Mouse (Mus musculus): ENCODE measurements around the gene Grik4. TPM values are rescaled to one million over a fixed set of nuclear protein-coding genes. Genes with fewer than 3 reads are reported as not detected.

The Grik4 gene
- total RNA-seq, 2 experiments from 2014 or later: 1.2 to 1.5 TPM

DNA sequence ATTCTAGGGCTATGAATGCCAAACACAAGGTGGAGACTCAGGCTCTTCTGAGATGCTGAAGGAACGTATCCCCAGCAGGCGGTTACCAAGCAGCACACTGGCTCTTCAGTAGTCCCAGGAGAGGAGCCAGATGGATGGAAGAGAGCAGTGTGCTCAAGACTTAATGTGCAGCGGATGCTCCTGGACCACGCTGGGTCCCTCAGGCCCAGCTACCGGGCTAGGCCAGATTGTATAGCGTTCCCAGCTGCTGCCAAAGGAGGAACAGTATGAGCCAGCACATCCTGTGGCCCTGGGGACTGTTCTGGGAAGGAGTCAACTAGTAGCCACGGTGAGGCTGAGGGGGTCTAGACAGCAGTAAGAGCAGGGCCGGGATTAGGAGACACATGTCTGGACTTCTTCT, 251.3 kb downstream of the Grik4 start:
- no peak for DNase-seq (ENCODE audit: low spot score in 2 of 2)

DNA sequence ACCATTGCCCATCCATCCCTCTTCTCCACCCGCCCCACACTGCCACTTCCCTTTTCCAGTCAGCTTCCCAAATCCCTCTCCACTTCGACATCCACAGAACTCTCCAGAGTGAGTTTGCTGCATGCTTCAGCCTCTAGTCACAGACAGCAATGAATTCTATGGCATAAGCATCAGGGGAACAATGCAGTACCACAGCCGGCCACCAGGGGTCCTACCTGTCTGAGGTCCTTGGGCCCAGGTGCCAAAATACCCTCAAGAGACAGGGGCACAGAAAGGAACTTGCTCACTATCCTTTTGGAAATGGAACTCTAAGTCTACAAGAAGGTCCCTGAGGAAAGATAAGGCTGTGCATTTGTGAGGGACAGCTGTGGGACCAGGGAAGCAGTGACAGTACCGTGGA, 256.1 kb downstream of the Grik4 start:
- DNase-seq (ENCODE audit: low spot score in 2 of 2): peak; percentile 65 to 73

DNA sequence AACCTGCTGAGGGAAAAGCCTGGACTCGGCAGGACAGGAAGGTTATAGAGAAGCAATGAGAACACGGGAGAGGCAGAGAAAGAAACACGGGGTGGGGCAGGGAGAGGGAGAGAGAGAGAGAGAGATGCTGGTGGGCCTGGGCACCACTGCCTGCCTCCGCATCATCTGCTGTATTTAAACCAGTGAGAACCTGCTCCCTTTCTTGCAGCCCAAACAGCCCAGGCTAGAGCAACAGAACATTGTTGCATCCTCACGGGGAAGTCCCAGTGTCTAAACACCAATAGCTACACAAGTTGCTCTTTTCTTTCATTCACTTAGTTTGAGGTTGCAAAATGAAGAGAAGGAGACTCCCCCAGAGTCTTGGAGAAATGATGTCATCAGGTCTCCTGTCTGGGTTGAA, 258.2 kb downstream of the Grik4 start:
- no peak for DNase-seq (ENCODE audit: low spot score in 2 of 2)

GRCm38 (mm10) chr9:42674017-42674412, 270.3 kb downstream of the Grik4 start:
- no peak for DNase-seq (ENCODE audit: low spot score in 2 of 2)

- no peak for DNase-seq (ENCODE audit: low spot score in 2 of 2)
Measured at GRCm38 (mm10) chr9:42673385-42674016, 270.8 kb downstream of the Grik4 start.

DNA sequence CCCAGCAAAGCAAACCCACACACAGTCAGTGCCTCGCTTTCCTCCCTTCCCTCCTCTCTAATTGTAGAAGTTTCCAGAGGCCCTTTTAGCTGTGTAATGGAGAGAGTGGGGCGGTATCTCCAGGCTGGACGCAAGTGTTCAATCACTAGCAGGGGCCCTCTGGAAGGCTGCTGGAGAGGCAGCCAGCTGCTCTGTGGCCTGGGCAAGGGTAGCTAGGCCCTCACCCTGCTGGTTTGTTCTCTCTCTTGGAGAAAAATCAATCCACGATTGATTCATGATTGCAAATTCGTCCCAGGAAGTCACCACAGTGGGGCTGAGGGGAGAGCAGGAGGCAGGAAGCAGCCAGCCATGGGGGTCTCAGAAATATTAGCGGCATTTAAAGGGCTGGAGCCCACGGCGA, 271.3 kb downstream of the Grik4 start:
- DNase-seq (ENCODE audit: low spot score in 2 of 2): no peak

- no peak for DNase-seq (ENCODE audit: low spot score in 2 of 2)
Measured at GRCm38 (mm10) chr9:42670619-42671018, 273.7 kb downstream of the Grik4 start.

GRCm38 (mm10) chr9:42661481-42661880, 282.8 kb downstream of the Grik4 start:
- DNase-seq (ENCODE audit: low spot score in 2 of 2): no peak

- DNase-seq (ENCODE audit: low spot score in 2 of 2): peak; percentile 23 to 24
Measured at GRCm38 (mm10) chr9:42652756-42653155, 291.5 kb downstream of the Grik4 start.

GRCm38 (mm10) chr9:42652309-42652708, 292.0 kb downstream of the Grik4 start:
- DNase-seq (ENCODE audit: low spot score in 2 of 2): no peak

- no peak for DNase-seq (ENCODE audit: low spot score in 2 of 2)
Measured at GRCm38 (mm10) chr9:42649872-42650271, 294.4 kb downstream of the Grik4 start.

- no peak for DNase-seq (ENCODE audit: low spot score in 2 of 2)
Measured at GRCm38 (mm10) chr9:42648051-42648450, 296.2 kb downstream of the Grik4 start.

- DNase-seq (ENCODE audit: low spot score in 2 of 2): no peak
Measured at GRCm38 (mm10) chr9:42647596-42647995, 296.7 kb downstream of the Grik4 start.

GRCm38 (mm10) chr9:42646821-42647220, 297.5 kb downstream of the Grik4 start:
- no peak for DNase-seq (ENCODE audit: low spot score in 2 of 2)

DNA sequence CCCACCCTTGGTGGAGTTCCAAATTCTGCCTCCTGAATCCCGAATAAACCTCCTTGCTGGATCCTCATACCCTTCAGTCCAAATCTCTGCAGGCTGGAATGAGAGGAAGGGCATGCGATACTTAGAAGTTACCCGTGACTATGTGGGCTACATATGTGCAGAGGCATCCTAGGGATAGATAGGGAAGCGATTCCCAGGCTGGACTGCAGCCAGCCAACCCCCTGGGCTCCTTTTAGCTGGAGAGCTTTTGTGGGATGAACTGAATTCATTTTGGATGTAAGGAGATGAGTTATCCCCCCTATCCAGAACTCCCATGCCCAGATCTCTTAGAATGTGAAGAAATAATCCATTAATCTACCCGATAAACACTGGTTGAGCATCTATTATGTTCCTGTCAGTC, 299.1 kb downstream of the Grik4 start:
- DNase-seq (ENCODE audit: low spot score in 2 of 2): no peak

DNA sequence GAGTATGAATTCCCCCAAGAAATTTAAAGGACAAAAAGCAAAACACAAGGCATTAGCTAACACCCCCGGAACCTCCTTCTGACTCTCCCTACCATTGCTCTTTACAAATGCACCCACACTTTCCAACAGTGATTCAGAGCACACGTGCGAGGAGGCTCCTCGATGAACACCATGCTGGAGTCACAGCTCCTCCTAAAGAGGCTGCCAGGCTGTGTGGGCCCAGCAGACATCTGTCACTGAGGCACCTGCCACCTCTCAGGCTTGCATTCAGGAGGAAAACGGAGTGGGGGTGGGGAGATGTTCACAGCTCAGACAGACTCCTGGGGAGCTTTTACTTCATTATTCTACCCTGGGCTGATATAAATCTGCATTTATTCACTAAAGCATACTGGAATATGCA, 301.5 kb downstream of the Grik4 start:
- DNase-seq (ENCODE audit: low spot score in 2 of 2): no peak

- no peak for DNase-seq (ENCODE audit: low spot score in 2 of 2)
Measured at GRCm38 (mm10) chr9:42641550-42642117, 302.7 kb downstream of the Grik4 start.

GRCm38 (mm10) chr9:42636446-42636845, 307.8 kb downstream of the Grik4 start:
- no peak for DNase-seq (ENCODE audit: low spot score in 2 of 2)

GRCm38 (mm10) chr9:42631479-42631878, 312.8 kb downstream of the Grik4 start:
- no peak for DNase-seq (ENCODE audit: low spot score in 2 of 2)

- DNase-seq (ENCODE audit: low spot score in 2 of 2): no peak
Measured at GRCm38 (mm10) chr9:42627634-42628033, 316.7 kb downstream of the Grik4 start.

- DNase-seq (ENCODE audit: low spot score in 2 of 2): no peak
Measured at GRCm38 (mm10) chr9:42627146-42627545, 317.1 kb downstream of the Grik4 start.

DNA sequence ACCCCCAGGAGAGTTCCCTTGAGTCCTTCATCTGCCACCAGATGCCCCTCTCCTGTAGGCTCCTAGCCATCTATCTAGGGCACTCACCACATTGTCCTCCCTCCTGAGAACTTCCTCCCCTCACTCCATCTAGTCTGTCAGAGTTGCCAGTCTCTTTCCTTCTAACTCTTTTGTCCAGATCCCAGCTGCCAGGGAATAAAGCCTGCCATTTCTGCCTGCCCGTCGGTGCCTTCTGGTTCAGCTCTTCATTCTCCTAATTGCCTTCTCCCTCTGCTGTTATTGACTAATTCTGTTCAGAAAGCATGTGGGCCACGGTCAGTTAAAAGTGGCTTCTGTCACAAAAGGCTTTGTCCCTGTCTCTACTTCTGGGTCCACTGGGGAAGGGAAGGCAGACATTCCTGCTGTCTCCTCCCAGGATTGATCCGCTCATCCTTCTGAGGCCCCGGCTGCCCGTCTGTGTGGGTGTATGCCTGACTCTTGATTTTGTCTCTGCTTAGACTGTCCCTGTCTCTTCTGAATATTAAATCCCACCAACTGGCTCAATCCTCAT, 318.0 kb downstream of the Grik4 start:
- DNase-seq (ENCODE audit: low spot score in 2 of 2): no peak

- no peak for DNase-seq (ENCODE audit: low spot score in 2 of 2)
Measured at GRCm38 (mm10) chr9:42614409-42614808, 329.9 kb downstream of the Grik4 start.
